Mouse (Mus musculus) embryonic facial prominence, embryonic 11.5 days (tissue): Measurements from ENCODE around the gene Lsamp. TPM values are rescaled to one million over a fixed set of nuclear protein-coding genes. Genes with fewer than 3 reads are reported as not detected.

Experiments used
- ATAC-seq: fragments of 200-750 bp; cut with Nextera tagmentation; replicated peaks from 2 replicates; pipeline ENCODE4 v1.8.0; 2017; ENCODE audit warnings: low read depth; ENCODE audit not compliant: insufficient number of reproducible peaks, low FRiP score, low TSS enrichment
- DNase-seq: peaks from one replicate; pipeline ENCODE4 v3.0.0-alpha.2; 2015; ENCODE audit warnings: low spot score
- H3K27ac ChIP-seq: fragments of 300-500 bp; sonication (generic); replicated peaks from 2 replicates; pipeline ENCODE4 v1.5.1; 2014; ENCODE audit warnings: mild to moderate bottlenecking, low read depth, low read length, control low read depth
- H3K27me3 ChIP-seq: fragments of 300-500 bp; sonication (generic); 2 replicates; pipeline ENCODE4 v1.6.1; 2014; ENCODE audit warnings: mild to moderate bottlenecking, low read length, moderate library complexity, mixed read lengths; ENCODE audit not compliant: control insufficient read depth, insufficient read depth
- H3K36me3 ChIP-seq: fragments of 300-500 bp; sonication (generic); replicated peaks from 2 replicates; pipeline ENCODE4 v1.6.1; 2014; ENCODE audit warnings: low read depth, mild to moderate bottlenecking, low read length, moderate library complexity, mixed read lengths; ENCODE audit not compliant: control insufficient read depth, insufficient read depth
- H3K4me1 ChIP-seq: fragments of 300-500 bp; sonication (generic); 2 replicates; pipeline ENCODE4 v1.6.1; 2014; ENCODE audit warnings: low read length, mixed read lengths; ENCODE audit not compliant: control insufficient read depth, insufficient read depth
- H3K4me2 ChIP-seq: fragments of 300-500 bp; sonication (generic); 2 replicates; pipeline ENCODE4 v1.6.1; 2014; ENCODE audit warnings: low read depth, mild to moderate bottlenecking, control low read depth, low read length, moderate library complexity
- H3K4me3 ChIP-seq: fragments of 300-500 bp; sonication (generic); 2 replicates; pipeline ENCODE4 v1.5.1; 2014; ENCODE audit warnings: low read depth, low read length, control low read depth
- H3K9ac ChIP-seq: fragments of 300-500 bp; sonication (generic); replicated peaks from 2 replicates; pipeline ENCODE4 v1.6.1; 2014; ENCODE audit warnings: mild to moderate bottlenecking, control low read depth, low read length
- H3K9me3 ChIP-seq: fragments of 300-500 bp; sonication (generic); replicated peaks from 2 replicates; pipeline ENCODE4 v1.6.1; 2016; ENCODE audit warnings: mild to moderate bottlenecking, low read length, inconsistent platforms, mixed read lengths; ENCODE audit not compliant: control insufficient read depth
- WGBS: fragments of 180-500 bp; shearing (Covaris S2); extraction: QIAGEN DNeasy Blood & Tissue Kit; methylation state at CpG from one replicate; pipeline ENCODE4 v1.1.7; 2014; 5-methylcytosine and 5-hydroxymethylcytosine counted together
- polyA plus RNA-seq: library from polyadenylated mRNA; unstranded; fragments of >200 nt; fragmentation: Nextera tagmentation; extraction: Ambion mirVana; gene quantifications from 2 replicates; pipeline ENCODE4 v1.2.1, GENCODE M21; 2014

The Lsamp gene
- polyA plus RNA-seq, 1 experiment from 2014 or later: 5.7 TPM

DNA sequence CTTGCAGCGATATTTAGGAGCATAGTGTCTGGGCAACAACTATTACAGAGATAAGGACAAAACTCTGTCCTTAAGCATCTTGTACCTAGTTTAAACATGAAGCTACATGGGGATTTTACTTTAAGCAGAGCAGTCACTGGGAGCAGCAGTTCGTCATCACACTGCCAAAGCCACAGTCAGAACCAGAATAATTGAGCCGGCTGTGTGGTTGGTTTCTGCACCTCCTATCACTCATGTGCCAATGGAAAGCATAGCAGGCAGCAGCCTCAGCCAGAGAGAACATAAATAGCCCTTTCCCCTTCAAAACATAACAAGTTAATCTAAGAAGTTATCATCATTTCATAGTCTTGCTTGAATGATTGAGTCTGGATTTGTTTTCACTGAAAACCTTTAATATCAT is 2075.8 kb downstream of the Lsamp start:
- WGBS: 82% methylated on average over 3 of the region's 3 CpGs

DNA sequence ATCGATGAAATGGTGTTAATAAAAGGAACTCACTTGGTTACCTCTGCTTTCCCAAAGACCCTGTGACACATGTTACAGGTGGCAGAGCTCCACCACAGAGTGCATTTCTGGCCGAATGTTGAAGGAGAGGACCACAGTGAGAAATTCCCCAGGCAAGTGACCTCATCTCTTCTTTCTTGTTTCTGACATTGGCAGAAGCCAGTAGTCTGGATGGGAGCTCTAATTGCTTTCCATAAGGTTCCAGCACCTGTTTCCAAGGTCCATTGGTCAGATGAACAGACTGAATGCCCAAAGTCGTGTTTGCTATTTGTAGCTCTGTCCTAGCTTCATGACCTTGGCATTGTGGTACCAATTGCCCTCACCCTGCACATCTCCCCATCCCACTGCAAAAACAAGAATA is 2090.2 kb downstream of the Lsamp start:
- 83% methylated on average over 3 of the region's 3 CpGs for WGBS
- no peak for ATAC-seq

More for the DNA sequence above, 2075.8 kb downstream of the Lsamp start:
- no peak overlapping the region for H3K27ac ChIP-seq
- H3K9me3 ChIP-seq: no peaks in the 10 kb centered on the region
- H3K4me2 ChIP-seq: no peak overlapping the region
- DNase-seq (no peak), ATAC-seq (no peak)
- no peaks in the 10 kb centered on the region for H3K27me3 ChIP-seq
- H3K4me1 ChIP-seq: no peaks in the 10 kb centered on the region
- H3K36me3 ChIP-seq: no peaks in the 10 kb centered on the region
- H3K4me3 ChIP-seq: no peak overlapping the region
- H3K9ac ChIP-seq: no peak overlapping the region

DNA sequence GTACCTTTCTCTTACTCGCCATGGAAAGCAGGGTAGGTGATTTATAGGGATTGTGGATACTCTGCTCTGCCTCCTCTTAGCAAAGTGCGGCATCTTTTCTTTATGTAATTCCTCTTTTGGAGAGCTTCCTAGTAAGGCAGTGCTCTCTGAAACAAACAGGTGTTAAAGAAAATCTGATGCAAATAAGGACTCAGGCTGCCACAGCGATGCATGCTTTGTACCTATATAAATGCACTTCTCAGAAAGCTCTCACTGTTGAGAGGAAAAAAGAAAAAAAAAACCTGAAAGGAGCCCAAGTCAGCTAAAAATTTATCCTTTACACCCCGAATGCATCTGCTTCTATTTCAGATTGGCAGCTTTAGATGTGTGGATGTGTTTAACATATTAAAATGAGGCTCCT is 2095.4 kb downstream of the Lsamp start:
- no peak overlapping the region for H3K4me2 ChIP-seq
- no peaks in the 10 kb centered on the region for H3K27me3 ChIP-seq
- H3K4me3 ChIP-seq: no peak overlapping the region
- DNase-seq (no peak), ATAC-seq (no peak)
- no peak overlapping the region for H3K9ac ChIP-seq
- H3K36me3 ChIP-seq: no peaks in the 10 kb centered on the region
- 81% methylated on average over 4 of the region's 4 CpGs for WGBS
- no peaks in the 10 kb centered on the region for H3K9me3 ChIP-seq
- no peak overlapping the region for H3K27ac ChIP-seq
- no peaks in the 10 kb centered on the region for H3K4me1 ChIP-seq

More for the DNA sequence above, 2090.2 kb downstream of the Lsamp start:
- H3K4me1 ChIP-seq: no peaks in the 10 kb centered on the region
- H3K36me3 ChIP-seq: no peaks in the 10 kb centered on the region
- no peaks in the 10 kb centered on the region for H3K27me3 ChIP-seq
- no peak overlapping the region for H3K9ac ChIP-seq
- H3K27ac ChIP-seq: no peak overlapping the region
- no peaks in the 10 kb centered on the region for H3K9me3 ChIP-seq
- H3K4me2 ChIP-seq: no peak overlapping the region
- no peak overlapping the region for H3K4me3 ChIP-seq
- no peak for DNase-seq

DNA sequence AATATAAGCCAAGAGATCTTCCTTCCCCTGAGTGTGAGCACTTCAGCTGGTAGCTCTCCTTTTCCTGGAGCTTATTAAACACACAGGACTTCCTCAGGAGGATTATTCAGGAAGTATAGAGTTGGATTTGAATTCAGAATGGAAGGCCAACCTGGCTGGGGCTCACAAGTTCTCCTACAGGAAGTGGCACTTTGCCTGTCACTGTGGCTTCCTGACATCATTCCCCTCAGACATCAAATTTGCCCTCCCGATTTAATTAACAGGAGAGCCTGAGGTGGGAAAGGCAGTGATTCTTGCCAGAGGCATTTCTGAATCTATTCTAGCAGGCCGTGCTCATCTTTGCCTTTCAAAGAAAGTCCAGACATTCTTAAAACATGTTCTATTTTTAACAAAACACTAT is 2097.4 kb downstream of the Lsamp start:
- no peaks in the 10 kb centered on the region for H3K9me3 ChIP-seq
- H3K4me1 ChIP-seq: no peaks in the 10 kb centered on the region
- no peak overlapping the region for H3K27ac ChIP-seq
- no peaks in the 10 kb centered on the region for H3K27me3 ChIP-seq
- H3K4me3 ChIP-seq: no peak overlapping the region
- H3K9ac ChIP-seq: no peak overlapping the region
- DNase-seq: no peak
- no peaks in the 10 kb centered on the region for H3K36me3 ChIP-seq
- H3K4me2 ChIP-seq: no peak overlapping the region
- ATAC-seq: no peak
- 52% methylated on average over 2 of the region's 2 CpGs for WGBS

DNA sequence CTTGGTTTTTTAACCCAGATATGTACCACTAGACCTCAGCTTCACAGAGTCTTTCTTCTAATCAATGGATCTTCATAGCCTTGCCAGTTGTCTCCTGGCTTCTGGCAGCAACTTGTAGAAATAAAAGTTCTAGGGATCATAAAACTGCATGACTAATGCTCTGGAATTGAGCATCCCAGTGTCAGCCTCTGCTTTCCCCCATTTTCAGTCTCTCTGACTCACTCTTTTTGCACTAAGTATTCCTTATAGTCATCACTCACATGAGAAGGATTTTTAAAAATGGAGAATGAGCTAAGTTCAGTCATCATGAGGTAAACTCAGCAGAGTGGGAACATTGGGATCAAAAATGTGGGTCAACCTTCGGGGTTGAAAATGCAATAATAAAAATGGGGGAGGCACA is 2113.3 kb downstream of the Lsamp start:
- Histone ChIP-seq H3K27ac (no peak overlapping the region), H3K27me3 (no peaks in the 10 kb centered on the region), H3K36me3 (no peaks in the 10 kb centered on the region), H3K9ac (no peak overlapping the region), H3K4me3 (no peak overlapping the region), H3K9me3 (no peaks in the 10 kb centered on the region), H3K4me2 (no peak overlapping the region), H3K4me1 (no peaks in the 10 kb centered on the region)
- 83% methylated on average over 1 of the region's 1 CpGs for WGBS
- no peak for ATAC-seq
- no peak for DNase-seq

DNA sequence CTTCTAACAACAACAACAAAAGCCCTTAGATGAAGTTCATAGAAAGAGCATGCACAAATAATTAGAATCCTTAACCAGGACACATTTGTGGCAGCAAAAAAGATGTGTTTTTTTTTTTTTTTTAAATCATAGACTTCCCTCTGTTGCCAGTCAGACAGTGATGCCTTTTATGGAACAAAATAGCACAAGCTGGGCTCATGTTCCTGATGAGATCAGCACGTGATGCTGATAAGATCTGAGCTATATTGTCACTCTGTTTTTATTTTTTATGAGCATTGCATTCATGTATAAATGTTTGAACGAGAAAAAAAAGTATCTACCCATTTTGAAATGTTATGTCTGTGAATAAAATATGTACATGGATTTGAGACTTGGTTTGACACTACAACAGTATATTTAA is 2118.0 kb downstream of the Lsamp start:
- H3K36me3 ChIP-seq: no peaks in the 10 kb centered on the region
- no peak for DNase-seq

DNA sequence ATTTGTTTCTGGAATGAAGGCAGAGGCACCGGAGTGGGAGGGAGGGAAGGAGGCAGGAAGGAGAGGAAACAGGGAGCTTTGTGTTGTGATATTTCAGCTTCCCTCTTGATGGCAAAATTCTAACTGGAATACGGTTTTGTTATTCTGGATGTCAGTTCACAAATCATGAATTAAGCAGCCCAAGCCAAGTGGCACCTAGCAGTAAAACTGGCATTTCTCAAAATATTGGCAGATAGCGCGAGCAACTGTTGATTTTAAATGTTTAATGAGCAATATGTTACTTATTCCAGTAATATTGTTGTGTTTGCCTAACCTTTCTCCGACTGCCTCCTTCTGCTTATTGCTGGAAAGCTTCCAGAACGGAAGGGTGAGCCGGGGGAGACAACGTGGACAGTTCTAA is 2118.5 kb downstream of the Lsamp start:
- Histone ChIP-seq H3K4me2 (no peak overlapping the region), H3K9me3 (no peaks in the 10 kb centered on the region), H3K4me1 (no peaks in the 10 kb centered on the region), H3K36me3 (no peaks in the 10 kb centered on the region), H3K27me3 (no peaks in the 10 kb centered on the region), H3K9ac (no peak overlapping the region), H3K4me3 (no peak overlapping the region), H3K27ac (no peak overlapping the region)
- no peak for DNase-seq
- 77% methylated on average over 8 of the region's 8 CpGs for WGBS
- no peak for ATAC-seq

More for the DNA sequence above, 2118.0 kb downstream of the Lsamp start:
- Histone ChIP-seq H3K9me3 (no peaks in the 10 kb centered on the region), H3K27me3 (no peaks in the 10 kb centered on the region), H3K4me2 (no peak overlapping the region), H3K27ac (no peak overlapping the region), H3K4me3 (no peak overlapping the region), H3K9ac (no peak overlapping the region), H3K4me1 (no peaks in the 10 kb centered on the region)
- WGBS: 59% methylated on average over 2 of the region's 2 CpGs
- no peak for ATAC-seq

DNA sequence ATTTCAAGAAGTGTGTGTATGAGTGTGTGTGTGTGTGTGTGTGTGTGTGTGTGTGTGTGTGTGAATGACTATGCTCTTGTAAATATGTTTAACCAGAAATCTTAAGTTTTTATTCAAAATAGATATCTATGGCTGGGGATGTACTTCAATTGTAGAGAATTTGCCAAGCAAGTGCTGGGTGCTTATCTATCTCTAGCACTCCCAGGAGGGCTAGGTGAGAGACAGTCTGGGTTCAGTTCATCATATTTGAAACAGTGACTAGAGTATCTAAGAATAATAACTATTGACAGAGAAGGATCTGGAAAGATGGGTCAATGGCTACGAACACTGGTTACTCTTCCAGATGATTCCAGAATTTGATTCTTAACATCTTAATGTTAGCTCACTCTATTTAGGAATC is 2128.1 kb downstream of the Lsamp start:
- no peaks in the 10 kb centered on the region for H3K9me3 ChIP-seq

More for the DNA sequence above, 2128.1 kb downstream of the Lsamp start:
- ATAC-seq: no peak
- WGBS: 100% methylated on average over 1 of the region's 1 CpGs
- DNase-seq: no peak
- no peak overlapping the region for H3K27ac ChIP-seq
- H3K4me2 ChIP-seq: no peak overlapping the region
- no peaks in the 10 kb centered on the region for H3K27me3 ChIP-seq
- no peak overlapping the region for H3K4me3 ChIP-seq
- no peaks in the 10 kb centered on the region for H3K4me1 ChIP-seq
- no peaks in the 10 kb centered on the region for H3K36me3 ChIP-seq
- no peak overlapping the region for H3K9ac ChIP-seq
